Mouse (Mus musculus): ENCODE measurements around the gene Ank3. TPM values are rescaled to one million over a fixed set of nuclear protein-coding genes. Genes with fewer than 3 reads are reported as not detected.

Gene Ank3
- polyA plus RNA-seq, 1 experiment from 2014 or later = 30.3 TPM

GRCm38 (mm10) chr10:69832241-69832640 is 433.7 kb downstream of the Ank3 start:
- 74% methylated on average over 4 of the region's 4 CpGs for WGBS
- no peak overlapping the region for H3K27ac ChIP-seq
- H3K4me2 ChIP-seq = no peak overlapping the region
- no peaks in the 10 kb centered on the region for H3K9me3 ChIP-seq
- H3K4me3 ChIP-seq = no peak overlapping the region
- no peak for ATAC-seq (ENCODE audit: insufficient number of reproducible peaks, insufficient read depth, low FRiP score, low TSS enrichment, low read depth)
- H3K36me3 ChIP-seq = no peaks in the 10 kb centered on the region
- no peaks in the 10 kb centered on the region; the same call in none of the 2 replicates for H3K4me1 ChIP-seq
- H3K27me3 ChIP-seq = no peaks in the 10 kb centered on the region
- H3K9ac ChIP-seq = no peak overlapping the region

GRCm38 (mm10) chr10:69832822-69833221 is 434.2 kb downstream of the Ank3 start:
- Histone ChIP-seq H3K9ac (no peak overlapping the region), H3K4me2 (no peak overlapping the region), H3K4me1 (no peaks in the 10 kb centered on the region), H3K27ac (no peak overlapping the region), H3K4me3 (no peak overlapping the region), H3K9me3 (no peaks in the 10 kb centered on the region), H3K36me3 (no peaks in the 10 kb centered on the region), H3K27me3 (no peaks in the 10 kb centered on the region)
- WGBS = 92% methylated on average over 7 of the region's 7 CpGs
- no peak for ATAC-seq (ENCODE audit: insufficient number of reproducible peaks, insufficient read depth, low FRiP score, low TSS enrichment, low read depth)

- no peaks in the 10 kb centered on the region for H3K36me3 ChIP-seq
- WGBS = 69% methylated on average over 4 of the region's 4 CpGs
- H3K4me3 ChIP-seq = no peak overlapping the region
- no peak overlapping the region for H3K27ac ChIP-seq
- no peak for ATAC-seq (ENCODE audit: insufficient number of reproducible peaks, insufficient read depth, low FRiP score, low TSS enrichment, low read depth)
- no peak overlapping the region for H3K9ac ChIP-seq
- H3K9me3 ChIP-seq = no peaks in the 10 kb centered on the region
- no peaks in the 10 kb centered on the region for H3K27me3 ChIP-seq
- no peak overlapping the region for H3K4me2 ChIP-seq
- no peaks in the 10 kb centered on the region for H3K4me1 ChIP-seq
Observed at GRCm38 (mm10) chr10:69834700-69835099, 436.1 kb downstream of the Ank3 start.

GRCm38 (mm10) chr10:69845749-69846148 is 447.2 kb downstream of the Ank3 start:
- Histone ChIP-seq H3K27me3 (no peaks in the 10 kb centered on the region), H3K4me2 (no peak overlapping the region), H3K4me3 (no peak overlapping the region), H3K9ac (no peak overlapping the region), H3K36me3 (peaks cover 9% of the 10 kb centered on the region; the same call in 1 of the 2 replicates), H3K9me3 (no peaks in the 10 kb centered on the region), H3K4me1 (no peaks in the 10 kb centered on the region), H3K27ac (no peak overlapping the region)
- 28% methylated on average over 4 of the region's 4 CpGs for WGBS
- no peak for ATAC-seq (ENCODE audit: insufficient number of reproducible peaks, insufficient read depth, low FRiP score, low TSS enrichment, low read depth)

- ATAC-seq (ENCODE audit: insufficient number of reproducible peaks, insufficient read depth, low FRiP score, low TSS enrichment, low read depth) = no peak
- no peak overlapping the region for H3K4me2 ChIP-seq
- no peak overlapping the region for H3K4me3 ChIP-seq
- 0 out of 2 replicates have a peak, but pooled peaks cover 8% of the 10 kb centered on the region for H3K4me1 ChIP-seq
- no peaks in the 10 kb centered on the region for H3K27me3 ChIP-seq
- 51% methylated on average over 5 of the region's 5 CpGs for WGBS
- H3K9me3 ChIP-seq = no peaks in the 10 kb centered on the region
- peaks cover 9% of the 10 kb centered on the region; the same call in 1 of the 2 replicates for H3K36me3 ChIP-seq
- H3K9ac ChIP-seq = no peak overlapping the region
- no peak overlapping the region for H3K27ac ChIP-seq
Observed at GRCm38 (mm10) chr10:69852366-69853091, 454.0 kb downstream of the Ank3 start.

GRCm38 (mm10) chr10:69854587-69855185 is 456.1 kb downstream of the Ank3 start:
- H3K4me3 ChIP-seq = no peak overlapping the region
- peaks cover 9% of the 10 kb centered on the region; the same call in 1 of the 2 replicates for H3K36me3 ChIP-seq
- no peak overlapping the region for H3K27ac ChIP-seq
- H3K9ac ChIP-seq = no peak overlapping the region
- no peaks in the 10 kb centered on the region for H3K27me3 ChIP-seq
- H3K4me1 ChIP-seq = peaks cover 20% of the 10 kb centered on the region
- ATAC-seq (ENCODE audit: insufficient number of reproducible peaks, insufficient read depth, low FRiP score, low TSS enrichment, low read depth) = no peak
- no peak overlapping the region for H3K4me2 ChIP-seq
- 91% methylated on average over 8 of the region's 8 CpGs for WGBS
- no peaks in the 10 kb centered on the region for H3K9me3 ChIP-seq

- H3K4me2 ChIP-seq = no peak overlapping the region
- no peak for ATAC-seq (ENCODE audit: insufficient number of reproducible peaks, insufficient read depth, low FRiP score, low TSS enrichment, low read depth)
- no peak overlapping the region for H3K4me3 ChIP-seq
- peaks cover 14% of the 10 kb centered on the region for H3K4me1 ChIP-seq
- H3K9me3 ChIP-seq = no peaks in the 10 kb centered on the region
- no peak overlapping the region for H3K27ac ChIP-seq
- H3K27me3 ChIP-seq = no peaks in the 10 kb centered on the region
- H3K36me3 ChIP-seq = no peaks in the 10 kb centered on the region
- no peak overlapping the region for H3K9ac ChIP-seq
- WGBS = 87% methylated on average over 9 of the region's 9 CpGs
Observed at GRCm38 (mm10) chr10:69858011-69858410, 459.4 kb downstream of the Ank3 start.

GRCm38 (mm10) chr10:69858897-69859605 is 460.5 kb downstream of the Ank3 start:
- Histone ChIP-seq H3K9ac (no peak overlapping the region), H3K9me3 (no peaks in the 10 kb centered on the region), H3K27me3 (no peaks in the 10 kb centered on the region), H3K36me3 (no peaks in the 10 kb centered on the region), H3K4me3 (no peak overlapping the region), H3K4me2 (no peak overlapping the region), H3K4me1 (peaks cover 13% of the 10 kb centered on the region), H3K27ac (peak overlapping the region; percentile 48; the same call in 1 of the 2 replicates)
- 22% methylated on average over 4 of the region's 4 CpGs for WGBS
- ATAC-seq (ENCODE audit: insufficient number of reproducible peaks, insufficient read depth, low FRiP score, low TSS enrichment, low read depth) = no peak

- Histone ChIP-seq H3K4me2 (no peak overlapping the region), H3K27ac (no peak overlapping the region), H3K36me3 (no peaks in the 10 kb centered on the region), H3K27me3 (no peaks in the 10 kb centered on the region), H3K9ac (no peak overlapping the region), H3K9me3 (no peaks in the 10 kb centered on the region), H3K4me3 (no peak overlapping the region), H3K4me1 (peaks cover 13% of the 10 kb centered on the region)
- ATAC-seq (ENCODE audit: insufficient number of reproducible peaks, insufficient read depth, low FRiP score, low TSS enrichment, low read depth) = no peak
- 68% methylated on average over 7 of the region's 7 CpGs for WGBS
Observed at GRCm38 (mm10) chr10:69859848-69860479, 461.4 kb downstream of the Ank3 start.

- H3K4me1 ChIP-seq = peaks cover 13% of the 10 kb centered on the region
- no peak overlapping the region for H3K9ac ChIP-seq
- H3K9me3 ChIP-seq = no peaks in the 10 kb centered on the region
- H3K36me3 ChIP-seq = no peaks in the 10 kb centered on the region
- H3K4me2 ChIP-seq = no peak overlapping the region
- no peaks in the 10 kb centered on the region for H3K27me3 ChIP-seq
- no peak overlapping the region for H3K4me3 ChIP-seq
- no peak for ATAC-seq (ENCODE audit: insufficient number of reproducible peaks, insufficient read depth, low FRiP score, low TSS enrichment, low read depth)
- WGBS = 63% methylated on average over 8 of the region's 8 CpGs
- no peak overlapping the region for H3K27ac ChIP-seq
Observed at GRCm38 (mm10) chr10:69862829-69863228, 464.3 kb downstream of the Ank3 start.

GRCm38 (mm10) chr10:69870348-69870747 is 471.8 kb downstream of the Ank3 start:
- Histone ChIP-seq H3K9ac (no peak overlapping the region), H3K4me3 (no peak overlapping the region), H3K4me2 (no peak overlapping the region), H3K27me3 (no peaks in the 10 kb centered on the region), H3K9me3 (no peaks in the 10 kb centered on the region), H3K4me1 (no peaks in the 10 kb centered on the region), H3K36me3 (no peaks in the 10 kb centered on the region; the same call in 1 of the 2 replicates), H3K27ac (no peak overlapping the region)
- no peak for ATAC-seq (ENCODE audit: insufficient number of reproducible peaks, insufficient read depth, low FRiP score, low TSS enrichment, low read depth)
- 14% methylated on average over 5 of the region's 5 CpGs for WGBS
